Mouse (Mus musculus): Measurements from ENCODE around the gene Hivep2. TPM values are rescaled to one million over a fixed set of nuclear protein-coding genes. Genes with fewer than 3 reads are reported as not detected.

Gene Hivep2
- total RNA-seq, 2 experiments from 2014 or later: 203 to 210 TPM

DNA sequence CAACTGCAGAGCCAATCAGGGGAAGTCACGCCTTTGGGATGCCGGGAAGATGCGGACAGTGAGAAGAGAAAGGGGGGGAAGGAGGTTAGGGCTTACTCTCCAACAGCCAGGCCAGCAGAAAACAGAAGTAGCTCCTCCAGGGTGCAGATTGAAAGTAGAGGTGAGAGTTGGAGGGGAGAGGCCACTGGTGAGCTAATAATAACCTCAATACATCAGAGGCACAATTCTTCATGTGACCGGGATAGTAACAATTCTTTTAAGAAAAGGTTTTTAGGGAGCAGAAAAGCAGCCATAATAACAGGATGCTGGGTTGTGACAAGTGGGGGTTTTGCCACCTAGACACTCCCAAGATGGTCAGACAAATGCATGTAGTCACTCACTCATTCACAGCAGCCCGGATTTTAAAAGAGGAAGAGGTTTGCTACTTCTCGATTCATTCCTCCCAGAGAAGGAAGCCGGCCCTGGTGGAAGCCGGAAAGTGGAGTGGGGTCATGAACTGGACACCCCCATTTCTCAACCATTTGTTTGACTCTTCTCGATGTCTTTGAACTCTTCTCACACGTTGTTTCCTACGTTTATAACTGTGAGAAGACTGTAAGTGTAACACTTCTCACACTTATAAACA lies 220.6 kb downstream of the Hivep2 start:
- no peak for DNase-seq (ENCODE audit: low spot score in 2 of 2)

DNA sequence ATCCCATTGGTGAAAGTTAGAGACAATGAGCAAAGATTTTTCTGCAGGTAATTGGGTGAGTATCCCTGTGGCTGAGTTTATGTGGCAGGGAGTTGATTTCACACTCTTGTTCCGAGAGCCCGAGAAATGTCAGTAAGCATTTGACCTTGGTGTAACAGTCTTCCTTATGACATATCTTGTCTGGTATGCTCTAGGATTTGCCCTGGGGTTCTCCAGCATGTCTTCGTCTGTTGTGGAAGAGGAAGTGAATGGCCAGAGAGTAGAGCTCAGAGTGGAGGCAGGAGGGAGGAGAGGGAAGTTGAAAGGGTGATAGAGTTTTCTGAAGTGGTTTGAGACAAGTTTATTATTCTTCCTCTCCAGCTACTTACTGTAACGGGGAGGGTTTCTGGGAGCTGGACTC lies 223.2 kb downstream of the Hivep2 start:
- no peak for TF ChIP-seq CTCF (conservative IDR thresholded peaks at IDR 0.05)
- no peak overlapping the region for H3K4me3 ChIP-seq
- H3K27ac ChIP-seq: no peak overlapping the region
- DNase-seq (ENCODE audit: low spot score in 2 of 2): no peak

More for the DNA sequence above, 220.6 kb downstream of the Hivep2 start:
- H3K4me3 ChIP-seq: no peak overlapping the region
- H3K27ac ChIP-seq: no peak overlapping the region
- TF ChIP-seq CTCF (conservative IDR thresholded peaks at IDR 0.05): no peak

DNA sequence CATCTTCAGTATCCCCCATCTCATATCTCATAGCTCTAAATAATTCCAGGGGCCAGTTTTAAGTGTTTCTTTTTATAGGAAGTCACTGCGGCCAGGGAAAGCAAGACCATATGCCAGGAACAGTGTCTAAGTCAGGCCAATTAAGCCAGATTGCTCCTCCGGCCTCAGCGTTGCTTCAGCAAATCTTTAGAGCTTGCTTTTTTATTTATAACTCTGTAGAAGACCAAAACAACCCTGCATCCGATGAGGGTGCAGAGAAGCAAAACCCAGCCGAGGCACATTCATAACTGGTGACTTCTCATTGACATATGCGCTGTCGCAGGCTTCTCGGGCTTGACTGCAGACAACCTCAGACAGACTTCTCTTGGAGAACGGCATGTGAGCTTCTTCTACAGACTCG lies 225.3 kb downstream of the Hivep2 start:
- no peak for DNase-seq (ENCODE audit: low spot score in 2 of 2)
- no peak for TF ChIP-seq CTCF (conservative IDR thresholded peaks at IDR 0.05)

DNA sequence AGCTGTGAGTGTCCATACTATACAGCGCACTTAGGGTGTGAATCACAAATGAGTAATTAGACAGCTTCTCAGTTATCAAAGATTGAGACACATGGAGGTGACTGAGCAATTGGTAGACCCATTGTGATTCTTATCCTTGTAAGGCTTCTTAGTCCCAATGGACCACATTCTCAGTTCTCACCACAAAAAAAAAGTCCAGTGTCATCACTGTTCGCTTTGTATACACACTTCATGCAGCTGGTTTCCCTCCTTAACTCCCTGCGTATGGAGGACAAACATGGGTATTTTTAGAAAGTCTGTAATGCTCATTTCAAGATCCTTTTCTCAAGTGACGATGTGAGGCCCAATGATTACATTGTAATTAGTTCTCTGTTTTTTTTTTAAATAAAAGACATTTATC lies 226.3 kb downstream of the Hivep2 start:
- peak overlapping the region; percentile 92; the same call in 1 of the 2 replicates for H3K27ac ChIP-seq
- TF ChIP-seq CTCF (conservative IDR thresholded peaks at IDR 0.05): no peak
- no peak overlapping the region for H3K4me3 ChIP-seq
- DNase-seq (ENCODE audit: low spot score in 2 of 2): no peak

More for the DNA sequence above, 225.3 kb downstream of the Hivep2 start:
- Histone ChIP-seq H3K27ac (peak overlapping the region; percentile 15; the same call in 1 of the 2 replicates), H3K4me3 (no peak overlapping the region)

DNA sequence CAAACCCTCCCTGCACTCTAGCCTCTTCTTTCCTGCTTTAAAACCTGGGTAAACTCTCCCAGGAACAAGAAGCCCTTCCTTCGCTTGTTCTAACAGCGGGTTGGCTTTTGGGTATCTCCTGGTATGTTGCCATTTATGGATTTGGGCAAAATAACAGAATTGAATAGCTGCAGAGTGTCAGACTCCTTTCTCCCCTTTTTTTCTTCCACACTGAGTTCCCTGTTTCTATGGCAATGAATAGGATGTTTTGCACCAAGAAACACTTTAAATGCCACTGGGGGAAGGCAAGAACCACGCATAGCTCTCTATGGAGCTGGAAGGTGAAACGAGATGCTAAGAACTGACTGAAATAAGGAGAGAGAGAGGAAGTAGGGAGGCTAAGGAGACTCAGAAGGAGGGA lies 227.8 kb downstream of the Hivep2 start:
- DNase-seq (ENCODE audit: low spot score in 2 of 2): peak in 1 of 2 experiments; percentile 32
- TF ChIP-seq CTCF (conservative IDR thresholded peaks at IDR 0.05): no peak
- Histone ChIP-seq H3K27ac (peak overlapping the region; percentile 92), H3K4me3 (no peak overlapping the region)

DNA sequence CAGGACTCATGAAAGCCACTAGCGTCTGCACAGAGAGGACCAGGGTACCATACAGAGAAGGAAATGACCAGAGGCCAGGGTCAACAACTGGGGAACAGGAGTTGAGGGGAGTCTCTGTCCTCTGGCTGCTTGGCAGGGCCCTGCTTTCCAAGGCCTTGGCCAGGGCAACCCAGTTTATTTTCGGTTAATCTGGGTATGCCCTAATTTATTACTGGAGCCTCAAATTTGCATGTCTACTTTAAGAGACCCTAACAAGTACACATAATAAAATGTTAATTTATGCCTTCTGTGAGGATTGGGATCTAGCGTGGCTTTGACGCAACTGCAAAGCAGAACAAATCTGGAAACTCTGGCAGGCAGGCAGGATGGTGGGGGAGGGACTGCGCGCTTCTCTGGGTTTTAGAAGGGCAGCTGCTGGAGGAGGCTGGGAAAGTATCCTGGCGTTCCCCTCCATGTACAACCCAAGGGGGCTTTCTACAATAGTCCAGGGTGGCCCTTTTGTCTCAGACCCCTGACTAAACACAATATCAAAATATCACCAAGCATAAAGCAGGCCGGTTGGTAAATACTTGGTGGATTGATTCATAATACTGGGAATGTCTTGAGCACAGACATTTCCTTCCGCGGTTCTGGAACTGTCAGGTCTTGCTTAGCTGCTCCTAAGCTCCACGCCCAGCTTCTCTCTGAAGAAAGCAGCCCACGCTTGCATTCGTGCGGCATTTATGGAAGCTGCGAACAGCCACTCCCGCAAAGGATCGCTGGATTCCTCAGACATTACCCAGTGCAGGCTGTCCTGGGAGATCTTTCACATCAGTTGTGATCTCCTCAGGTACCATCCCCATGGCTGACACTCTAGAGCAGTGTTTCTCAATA lies 230.1 kb downstream of the Hivep2 start:
- Histone ChIP-seq H3K27ac (peak overlapping the region; percentile 92), H3K4me3 (peak overlapping the region; percentile 4; the same call in 1 of the 2 replicates)
- peak; percentile 81 to 90 for DNase-seq (ENCODE audit: low spot score in 2 of 2)
- no peak for TF ChIP-seq CTCF (conservative IDR thresholded peaks at IDR 0.05)

DNA sequence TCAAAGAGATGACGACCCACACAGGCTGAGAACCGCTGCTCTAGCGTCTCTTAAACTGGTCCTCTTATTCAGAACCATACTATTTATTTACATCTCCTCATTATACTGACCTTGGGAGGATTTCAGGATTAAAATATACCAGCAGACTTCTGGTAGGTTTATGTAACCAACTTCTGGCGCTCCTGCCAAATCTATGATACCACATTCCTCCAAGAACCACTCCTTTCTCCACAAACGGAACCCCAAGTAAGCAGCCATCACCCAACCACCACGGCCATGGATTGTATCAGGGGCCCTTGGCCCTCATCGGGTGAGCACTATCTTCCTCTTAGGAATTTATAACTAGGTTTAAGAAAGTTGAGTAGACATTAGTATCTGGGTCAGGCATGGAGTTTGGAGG lies 230.9 kb downstream of the Hivep2 start:
- TF ChIP-seq CTCF (conservative IDR thresholded peaks at IDR 0.05): no peak
- Histone ChIP-seq H3K27ac (peak overlapping the region; percentile 92), H3K4me3 (no peak overlapping the region)
- DNase-seq (ENCODE audit: low spot score in 2 of 2): no peak

DNA sequence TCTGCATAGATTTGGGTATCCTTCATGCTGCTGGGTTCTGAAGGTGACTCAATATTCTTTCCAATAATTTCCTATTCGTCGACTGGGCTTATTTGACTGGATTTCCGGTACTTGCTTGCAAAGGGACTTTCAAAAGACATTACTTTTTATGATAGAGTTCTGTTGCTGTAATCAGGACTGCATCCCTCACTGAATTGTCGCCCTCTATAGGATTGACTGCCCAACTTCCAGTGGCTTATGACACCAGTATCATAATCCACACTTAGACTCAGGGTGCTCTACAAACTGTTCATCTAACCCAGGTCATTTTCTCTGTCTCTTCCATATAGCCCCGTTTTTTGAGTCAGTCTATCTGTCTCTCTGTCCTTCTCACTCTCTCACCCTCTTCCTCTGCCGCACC lies 231.4 kb downstream of the Hivep2 start:
- no peak for DNase-seq (ENCODE audit: low spot score in 2 of 2)
- Histone ChIP-seq H3K27ac (peak overlapping the region; percentile 92), H3K4me3 (no peak overlapping the region)
- peak; percentile 54 for TF ChIP-seq CTCF (conservative IDR thresholded peaks at IDR 0.05)

DNA sequence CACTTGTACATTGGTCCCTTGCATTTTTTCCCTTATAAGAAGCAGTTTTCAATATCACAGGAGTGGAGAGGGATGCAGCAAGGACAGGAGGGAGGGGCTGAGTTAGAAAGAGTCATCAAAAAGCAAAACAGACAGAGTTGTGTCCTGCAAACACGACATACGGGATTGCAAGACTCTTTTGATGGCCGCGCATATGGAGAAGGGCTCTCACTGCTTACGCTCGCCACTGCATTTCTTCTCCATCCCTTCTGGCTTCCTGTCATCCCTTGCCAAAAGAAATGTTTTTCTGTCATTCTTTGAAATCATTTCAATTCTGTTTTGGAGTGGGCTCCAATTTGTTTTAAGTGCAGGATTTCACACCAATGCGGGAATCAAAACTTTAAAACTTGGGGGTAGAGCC lies 233.5 kb downstream of the Hivep2 start:
- Histone ChIP-seq H3K4me3 (no peak overlapping the region), H3K27ac (peak overlapping the region; percentile 54; the same call in 1 of the 2 replicates)
- TF ChIP-seq CTCF (conservative IDR thresholded peaks at IDR 0.05): no peak
- no peak for DNase-seq (ENCODE audit: low spot score in 2 of 2)

DNA sequence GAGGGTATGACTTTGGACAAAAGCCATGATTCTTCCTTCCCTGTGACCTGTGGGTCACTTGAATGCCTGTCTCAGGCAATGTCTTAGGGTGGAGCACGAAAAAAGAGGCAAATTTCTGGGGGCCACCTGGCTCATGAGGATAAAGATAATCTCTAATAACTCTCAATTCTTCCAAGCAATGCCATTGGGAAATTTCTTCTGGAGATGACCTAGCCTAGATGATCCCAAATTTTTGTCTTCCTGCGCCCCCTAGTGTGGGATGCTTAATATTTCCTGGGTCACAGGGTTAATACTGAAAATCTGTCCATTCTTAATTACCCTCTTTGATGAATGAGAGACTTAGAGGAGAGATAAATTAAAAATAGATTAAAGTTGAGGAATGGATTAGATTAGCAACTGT lies 234.4 kb downstream of the Hivep2 start:
- peak; percentile 90 for TF ChIP-seq CTCF (conservative IDR thresholded peaks at IDR 0.05)
- no peak overlapping the region for H3K4me3 ChIP-seq
- DNase-seq (ENCODE audit: low spot score in 2 of 2): peak in 1 of 2 experiments; percentile 76
- peak overlapping the region; percentile 29; the same call in 1 of the 2 replicates for H3K27ac ChIP-seq

Other genes starting within 250 kb of the Hivep2 start
- 10 to 100 TPM; 57.3 to 61.1 TPM for gene Aig1, start 97.1 kb upstream of the Hivep2 start, total RNA-seq (2021)

All from layer of hippocampus, adult 2 months (tissue).